Mouse (Mus musculus) brain, embryonic 14.5 days (tissue): Measurements from ENCODE around the gene Btbd2.

Experiments
- CTCF ChIP-seq: fragments of 200-500 bp; IDR thresholded peaks from 2 replicates; pipeline ENCODE4 v1.5.1; 2012; ENCODE audit warnings: inconsistent platforms, mild to moderate bottlenecking, moderate library complexity, borderline replicate concordance; ENCODE audit not compliant: insufficient read depth, insufficient read length; ENCODE audit errors: extremely low read depth
- POLR2A ChIP-seq: fragments of 200-500 bp; IDR thresholded peaks from 2 replicates; pipeline ENCODE4 v1.6.1; 2012; ENCODE audit warnings: mild to moderate bottlenecking, inconsistent platforms, borderline replicate concordance; ENCODE audit not compliant: poor library complexity, insufficient read depth, insufficient read length, severe bottlenecking; ENCODE audit errors: extremely low read depth

- TF ChIP-seq CTCF, result no peak
- no peak for TF ChIP-seq POLR2A
Observed at GRCm38 (mm10) chr10:80700038-80700504, 43.2 kb upstream of the Btbd2 start.
